Mouse (Mus musculus): ENCODE data around the gene Il15ra.

- TF ChIP-seq CTCF (IDR thresholded peaks at IDR 0.05; ENCODE audit: insufficient read depth, low read depth, low read length), result no peak
- no peak for TF ChIP-seq POLR2A (IDR thresholded peaks at IDR 0.05; ENCODE audit: insufficient read depth, low read depth, low read length)
Observed at GRCm38 (mm10) chr2:11718573-11718972, 13.5 kb downstream of the Il15ra start.
